Mouse (Mus musculus): ENCODE results near the gene Olfr963. TPM values are rescaled to one million over a fixed set of nuclear protein-coding genes. Genes with fewer than 3 reads are reported as not detected.
"Not testable (repeated sequence)": the region's sequence is repeated elsewhere in the genome, so short reads cannot be mapped to it uniquely, and the experiment has no call there.

Olfr963 gene
- total RNA-seq (2022): not detected

DNA sequence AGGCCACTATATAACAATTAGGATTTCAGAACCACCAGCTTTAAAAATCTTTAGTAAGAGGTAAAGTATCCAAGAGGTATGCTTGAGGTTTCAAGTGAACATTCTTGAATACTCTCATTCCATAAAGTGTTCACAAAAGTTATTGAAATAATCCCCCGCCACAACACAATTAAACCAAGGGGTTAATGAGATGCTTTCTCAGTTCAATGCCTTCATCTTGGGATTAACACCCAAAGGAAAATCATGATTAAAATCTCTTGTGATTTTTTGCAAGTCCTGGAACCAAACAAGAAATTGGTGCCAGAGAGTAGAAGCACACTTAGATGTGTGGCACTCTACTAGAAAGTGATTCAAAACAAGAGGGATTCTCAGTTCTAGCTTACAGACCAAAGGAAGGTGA is at the start of gene Olfr963:
Olfr963 (plus strand) TSS at position 301 of the 400 bp plus-strand sequence.
- no peak for DNase-seq (ENCODE audit: low spot score in 2 of 2)

DNA sequence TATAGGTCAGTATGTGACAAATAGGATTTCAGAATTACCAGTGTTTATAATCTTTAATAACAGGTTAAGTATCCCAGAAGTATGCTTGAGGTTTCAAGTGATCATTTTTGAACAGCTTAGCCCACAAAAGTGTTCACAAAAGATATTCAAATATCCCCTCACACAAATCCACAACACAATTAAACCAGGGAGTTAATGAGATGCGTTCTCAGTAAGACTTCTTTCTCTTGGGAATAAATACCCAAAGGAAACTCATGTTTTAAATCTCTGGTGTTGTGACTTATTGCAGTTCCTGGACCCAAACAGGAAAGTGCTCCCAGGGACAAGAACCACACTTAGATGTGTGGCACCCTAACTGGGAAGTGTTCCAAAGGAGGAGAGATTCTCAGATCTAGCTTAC is 45.9 kb upstream of the Olfr963 start, which contains the start of gene Olfr960:
Olfr960 (plus strand) TSS at position 301 of the 400 bp plus-strand sequence.
- DNase-seq (ENCODE audit: low spot score in 2 of 2): no peak

DNA sequence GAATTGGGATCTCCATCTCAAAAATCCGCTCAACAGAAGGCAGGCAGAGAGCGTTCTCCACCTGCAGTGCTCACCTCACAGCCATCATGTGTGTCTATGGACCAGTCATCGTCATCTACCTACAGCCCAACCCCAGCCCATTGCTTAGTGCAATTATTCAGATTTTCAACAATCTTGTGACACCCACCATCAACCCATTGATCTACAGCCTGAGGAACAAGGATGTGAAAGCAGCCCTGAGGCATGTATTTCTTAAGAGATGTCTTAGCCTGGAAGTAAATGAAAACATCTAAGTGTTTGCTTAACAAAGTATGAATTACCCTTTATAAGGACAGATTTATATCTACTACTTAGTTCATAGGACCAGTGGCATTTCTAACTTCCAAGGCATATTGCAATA is 43.2 kb upstream of the Olfr963 start:
- no peak for DNase-seq (ENCODE audit: low spot score in 2 of 2)

DNA sequence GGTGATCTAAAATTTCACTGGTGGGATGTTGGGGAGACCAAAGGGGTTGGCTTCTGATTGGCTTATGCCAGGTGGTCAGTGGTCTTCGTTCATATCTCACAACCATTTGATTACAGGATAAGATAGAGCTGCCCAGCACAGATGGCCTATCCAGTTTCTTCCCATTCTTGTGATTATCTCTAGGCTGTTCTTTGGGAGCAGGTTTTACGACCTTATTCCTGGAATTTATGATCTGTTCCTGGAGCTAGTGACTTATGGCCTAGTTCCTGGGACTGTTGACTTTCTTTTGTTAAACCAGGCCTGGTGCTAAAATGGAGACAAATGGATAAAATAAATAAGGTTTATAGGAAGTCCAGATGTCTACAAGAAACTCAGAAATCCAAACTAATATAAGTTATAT is 42.3 kb upstream of the Olfr963 start:
- DNase-seq (ENCODE audit: low spot score in 2 of 2): no peak

DNA sequence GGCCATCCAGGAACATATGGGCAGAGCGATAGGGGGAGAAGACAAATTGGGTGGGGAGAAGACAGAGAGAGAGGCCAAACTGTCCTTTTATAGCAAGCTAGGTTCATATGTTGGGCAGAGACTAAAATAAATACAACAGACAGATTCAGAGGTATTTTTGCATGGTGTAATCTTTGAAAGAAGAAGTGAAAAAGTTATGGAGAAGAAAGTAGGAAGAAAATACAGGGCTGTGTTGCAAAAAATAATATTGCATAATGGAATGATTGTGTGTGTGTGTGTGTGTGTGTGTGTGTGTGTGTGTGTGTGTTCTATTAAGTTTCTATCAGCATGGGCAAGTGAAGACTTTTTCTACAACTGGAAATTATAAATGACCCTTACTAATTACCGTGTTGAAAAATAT is 37.9 kb upstream of the Olfr963 start:
- DNase-seq (ENCODE audit: low spot score in 2 of 2): no peak

DNA sequence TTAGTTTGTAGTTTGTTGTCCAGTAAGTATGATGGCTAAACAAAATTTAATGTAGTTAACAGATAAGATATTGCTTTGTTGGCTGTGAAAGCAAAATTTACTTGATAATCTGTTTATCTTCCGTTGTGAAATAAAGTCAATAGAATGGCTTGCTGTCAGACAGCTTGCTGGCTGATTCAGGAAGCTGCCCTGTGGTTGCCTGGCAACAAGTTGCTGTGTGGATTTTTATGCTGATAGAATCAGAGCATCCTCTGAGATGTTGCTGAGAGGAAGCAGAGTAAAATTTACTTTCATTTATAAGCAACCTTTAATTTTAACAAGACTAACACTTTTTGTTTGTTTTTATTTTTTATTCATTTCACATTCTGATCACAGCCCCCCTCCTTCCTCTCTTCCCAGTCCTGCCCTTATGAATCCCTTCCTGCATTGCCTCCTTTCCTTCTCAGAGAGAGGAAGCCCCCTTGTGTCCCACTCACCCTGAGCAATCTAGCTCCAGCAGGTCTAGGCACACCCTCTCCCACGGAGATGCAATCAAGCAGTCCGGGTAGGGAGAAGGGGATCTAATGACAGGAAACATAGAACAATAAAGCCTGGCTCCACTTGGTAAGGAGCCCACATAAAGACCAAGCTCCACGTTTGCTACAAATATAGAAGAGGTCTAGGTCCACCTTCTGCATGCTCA is 33.0 kb upstream of the Olfr963 start:
- DNase-seq (ENCODE audit: low spot score in 2 of 2): peak; percentile 37 to 40

DNA sequence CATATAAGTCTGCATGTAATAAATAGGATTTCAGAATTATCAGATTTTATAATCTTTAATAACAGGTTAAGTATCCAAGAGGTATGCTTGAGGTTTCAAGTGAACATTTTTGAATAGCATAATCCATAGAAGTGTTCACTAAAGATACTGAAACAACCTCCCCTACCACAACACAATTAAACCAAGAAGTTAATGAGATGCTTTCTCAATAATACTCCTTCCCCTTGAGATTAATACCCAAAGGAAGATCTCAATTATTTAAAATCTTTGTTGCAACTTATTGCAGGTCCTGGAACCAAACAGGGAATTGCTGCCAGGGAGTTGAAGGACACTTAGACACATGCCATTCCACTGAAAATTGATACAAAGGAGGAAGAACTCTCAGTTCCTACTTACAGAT is 22.2 kb upstream of the Olfr963 start, which contains the start of gene Olfr961:
Olfr961 (plus strand) TSS at position 301 of the 400 bp plus-strand sequence.
- no peak for DNase-seq (ENCODE audit: low spot score in 2 of 2)

DNA sequence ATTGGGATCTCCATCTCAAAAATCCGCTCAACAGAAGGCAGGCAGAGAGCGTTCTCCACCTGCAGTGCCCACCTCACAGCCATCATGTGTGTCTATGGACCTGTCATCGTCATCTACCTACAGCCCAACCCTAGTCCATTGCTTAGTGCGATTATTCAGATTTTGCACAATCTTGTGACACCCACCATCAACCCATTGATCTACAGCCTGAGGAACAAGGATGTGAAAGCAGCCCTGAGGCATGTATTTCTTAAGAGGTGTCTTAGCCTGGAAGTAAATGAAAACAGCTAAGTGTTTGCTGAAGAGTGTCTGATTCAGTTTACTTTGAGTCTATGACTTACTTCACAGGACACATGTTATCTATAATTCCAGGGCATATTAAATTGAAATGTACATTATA is 19.6 kb upstream of the Olfr963 start:
- no peak for DNase-seq (ENCODE audit: low spot score in 2 of 2)

DNA sequence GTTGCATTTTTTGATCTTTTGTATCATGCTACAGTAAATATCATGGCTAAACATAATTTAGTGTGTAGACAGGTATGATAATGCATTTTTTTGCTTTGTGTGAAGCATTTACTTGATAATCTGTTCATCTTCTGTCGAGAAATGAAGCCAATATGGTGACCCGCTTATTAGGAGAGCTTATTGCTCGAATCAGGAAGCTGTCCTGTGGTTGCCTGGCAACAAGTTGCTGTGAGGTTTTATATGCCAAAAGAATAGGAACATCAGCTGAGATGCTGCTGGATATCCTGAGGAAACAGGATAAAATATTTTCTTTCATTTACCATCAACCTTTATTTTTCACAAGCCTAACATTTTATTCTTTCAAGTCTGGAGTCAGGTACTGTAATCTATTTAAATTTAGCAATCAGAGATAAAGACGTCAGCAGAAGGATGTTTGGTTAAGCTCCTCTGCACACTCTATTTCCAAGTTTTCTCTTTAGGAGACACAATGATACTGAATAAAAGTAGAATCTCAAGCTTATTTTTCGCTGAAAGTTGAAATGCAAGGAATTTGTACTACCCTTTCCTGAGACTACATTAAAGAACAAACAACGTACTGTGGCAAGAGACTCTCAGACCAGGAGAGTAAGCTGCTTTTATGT is 12.1 kb upstream of the Olfr963 start:
- DNase-seq (ENCODE audit: low spot score in 2 of 2): peak; percentile 17 to 19

DNA sequence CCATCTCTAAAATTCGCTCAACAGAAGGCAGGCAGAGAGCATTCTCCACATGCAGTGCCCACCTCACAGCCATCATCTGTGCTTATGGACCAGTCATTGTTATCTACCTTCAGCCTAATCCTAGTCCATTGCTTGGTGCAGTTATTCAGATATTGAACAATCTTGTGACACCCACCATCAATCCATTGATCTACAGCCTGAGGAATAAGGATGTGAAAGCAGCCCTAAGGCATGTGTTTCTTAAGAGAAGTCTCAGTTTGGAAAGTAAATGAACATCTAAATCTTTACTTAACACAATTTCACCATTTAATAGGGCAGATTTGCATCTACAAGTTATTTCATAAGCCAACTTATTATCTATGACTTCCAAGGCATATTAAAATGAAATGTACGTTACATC is 2.7 kb downstream of the Olfr963 start:
- DNase-seq (ENCODE audit: low spot score in 2 of 2): no peak

DNA sequence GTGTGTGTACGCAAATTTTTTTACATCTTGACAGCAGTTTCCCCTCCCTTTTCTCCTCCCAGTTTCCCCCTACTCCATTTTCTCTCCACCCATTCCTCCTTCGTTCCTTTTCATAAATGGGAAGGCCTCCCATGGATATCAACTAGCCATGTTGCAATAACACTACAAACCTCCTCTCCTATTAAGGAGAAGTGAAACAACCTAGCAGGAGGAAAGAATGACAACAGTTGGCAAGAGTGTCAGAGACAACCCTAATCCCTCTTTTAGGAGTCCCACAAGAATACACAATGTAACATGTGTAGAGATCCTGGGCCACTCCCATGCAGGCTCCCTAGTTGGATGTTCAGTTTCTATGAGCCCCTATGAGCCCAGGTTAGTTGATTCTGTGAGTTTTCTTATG is 7.8 kb downstream of the Olfr963 start:
- DNase-seq (ENCODE audit: low spot score in 2 of 2): no peak

DNA sequence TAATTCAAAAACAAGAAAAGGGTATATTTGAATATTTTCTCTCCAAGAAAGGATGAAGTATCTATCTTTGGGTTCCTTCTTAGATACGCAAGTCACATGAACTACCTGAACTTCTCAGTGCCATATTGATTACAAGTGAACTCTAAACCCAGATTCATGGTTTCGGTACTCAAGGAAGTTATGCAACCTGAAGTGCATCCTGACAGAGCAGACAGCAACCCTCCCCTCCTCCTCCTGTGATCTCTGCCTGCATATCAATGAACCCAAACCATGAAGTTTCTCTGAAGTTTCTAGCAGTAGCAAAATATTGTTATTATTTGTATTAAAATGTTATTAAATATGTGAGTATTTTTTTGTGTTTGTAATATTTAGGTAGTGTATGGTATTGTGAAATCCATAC is 11.6 kb downstream of the Olfr963 start:
- no peak for DNase-seq (ENCODE audit: low spot score in 2 of 2)

DNA sequence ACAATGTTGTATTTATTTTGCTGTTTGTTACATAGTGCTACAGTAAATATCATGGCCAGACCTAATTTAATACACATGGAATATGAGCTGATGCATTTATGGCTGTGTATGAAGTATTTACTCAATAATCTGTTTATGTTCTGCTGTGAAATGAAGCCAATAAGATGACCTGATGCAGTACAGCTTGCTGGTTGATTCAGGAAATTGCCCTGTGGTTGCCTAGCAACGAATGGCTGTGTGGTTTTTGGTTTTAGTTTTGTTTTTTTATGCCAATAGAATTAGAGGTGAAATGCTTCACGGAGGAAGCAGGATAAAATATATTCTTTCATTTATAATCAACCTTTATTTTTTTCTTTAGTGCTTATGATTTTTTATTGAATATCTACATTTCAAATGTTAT is 12.3 kb downstream of the Olfr963 start:
- peak; percentile 5 to 7 for DNase-seq (ENCODE audit: low spot score in 2 of 2)

DNA sequence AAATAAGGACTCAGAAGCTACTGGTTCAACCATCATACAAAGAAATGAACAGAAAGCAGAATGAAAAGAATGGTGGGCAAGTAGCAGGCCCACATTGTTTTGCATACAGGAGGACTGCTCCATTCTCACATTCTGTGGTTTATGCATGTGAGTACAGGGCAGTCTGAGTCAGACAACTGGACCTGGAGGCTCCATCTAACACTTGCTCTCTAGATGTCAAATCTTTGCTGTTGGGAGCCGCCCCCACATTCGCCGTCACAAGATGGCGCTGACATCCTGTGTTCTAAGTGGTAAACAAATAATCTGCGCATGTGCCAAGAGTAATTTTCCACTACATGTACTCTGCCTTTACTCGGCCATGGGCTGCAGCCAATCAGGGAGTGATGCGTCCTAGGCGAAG is 34.1 kb downstream of the Olfr963 start:
- DNase-seq (ENCODE audit: low spot score in 2 of 2): not testable (repeated sequence)

DNA sequence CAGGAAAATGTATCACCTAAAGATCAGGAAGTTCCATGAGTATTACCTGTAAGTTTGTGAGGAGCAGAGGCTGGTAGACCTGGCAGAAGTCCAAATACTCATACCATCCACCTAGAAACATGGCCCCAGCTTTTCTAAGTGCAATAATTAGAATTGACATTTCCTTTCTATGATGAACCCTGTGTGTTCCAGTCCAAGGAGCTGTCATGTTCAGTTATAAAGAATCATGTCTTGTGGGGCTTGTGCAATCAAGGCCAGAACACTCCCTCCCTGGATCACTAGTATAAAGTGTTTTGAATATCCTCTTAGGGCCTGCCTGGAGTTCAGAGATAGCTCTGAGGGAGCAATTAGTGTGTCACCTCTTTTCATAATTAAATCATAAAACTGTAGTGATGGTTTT is 40.0 kb downstream of the Olfr963 start, which contains the start of gene Olfr149:
Olfr149 (minus strand) TSS at position 101 of the 400 bp plus-strand sequence.
- no peak for DNase-seq (ENCODE audit: low spot score in 2 of 2)

DNA sequence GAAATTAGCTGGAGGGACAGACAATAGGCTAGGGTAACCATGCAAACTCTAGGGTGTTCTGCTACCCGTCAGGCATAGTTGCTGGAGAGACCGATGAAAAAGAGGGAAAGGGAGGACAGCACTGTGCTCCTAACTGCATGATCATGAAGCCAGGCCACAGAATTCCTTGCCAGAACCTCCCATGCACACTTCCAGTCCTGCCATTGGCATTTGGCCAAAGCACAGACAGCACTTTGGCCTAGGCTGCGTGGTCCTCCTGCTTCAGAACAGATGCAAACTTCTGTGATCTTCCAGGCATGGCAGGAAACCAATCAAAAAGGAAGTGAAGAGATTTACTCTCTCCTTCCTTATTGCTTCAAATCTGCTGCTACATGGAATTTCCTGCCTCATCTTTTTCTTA is 42.0 kb downstream of the Olfr963 start:
- DNase-seq (ENCODE audit: low spot score in 2 of 2): no peak

DNA sequence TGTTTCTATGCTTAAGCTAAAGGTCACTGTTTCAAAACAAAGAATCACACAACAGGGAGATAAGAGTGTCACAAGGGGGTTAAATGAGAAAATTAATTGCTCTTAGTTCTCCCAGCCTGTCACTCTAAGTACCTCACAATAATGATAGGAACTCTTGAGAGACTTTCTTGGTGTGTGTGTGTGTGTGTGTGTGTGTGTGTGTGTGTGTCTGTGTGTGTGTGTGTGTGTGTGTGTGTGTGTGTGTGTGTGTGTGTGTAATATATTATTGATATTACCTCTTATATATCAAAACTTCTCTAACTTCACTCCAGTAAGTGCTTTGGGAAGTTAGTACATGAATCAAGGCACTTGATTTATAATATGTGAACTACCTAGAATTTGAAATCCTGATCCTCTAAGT is 44.0 kb downstream of the Olfr963 start, which contains the start of gene Olfr965:
Olfr965 (plus strand) TSS at position 301 of the 400 bp plus-strand sequence.
- no peak for DNase-seq (ENCODE audit: low spot score in 2 of 2)

Other genes with a start within 250 kb of the Olfr963 start
- gene Olfr952, start 240.1 kb upstream of the Olfr963 start, total RNA-seq (2022): not detected
- gene Olfr954, start 210.5 kb upstream of the Olfr963 start, total RNA-seq (2022): not detected
- gene Olfr955, start 195.3 kb upstream of the Olfr963 start, total RNA-seq (2022): not detected
- not detected for gene Olfr44, start 173.2 kb upstream of the Olfr963 start, total RNA-seq (2022)
- under 1 TPM in 1 of 4 experiments, not detected in 3; 0.22 TPM for gene Olfr957, start 151.4 kb upstream of the Olfr963 start, total RNA-seq (2022)
- gene Olfr958, start 113.2 kb upstream of the Olfr963 start, total RNA-seq (2022): not detected
- gene Olfr959, start 91.6 kb upstream of the Olfr963 start, total RNA-seq (2022): not detected
- gene AW551984, start 62.8 kb upstream of the Olfr963 start, total RNA-seq (2022): 1 to 10 TPM; 5.4 to 8.3 (median 7.7) TPM
- not detected for gene Olfr148, start 56.5 kb upstream of the Olfr963 start, total RNA-seq (2022)
- not detected for gene Olfr960, start 45.8 kb upstream of the Olfr963 start, total RNA-seq (2022)
- not detected for gene Olfr961, start 22.1 kb upstream of the Olfr963 start, total RNA-seq (2022)
- not detected for gene Olfr149, start 39.9 kb downstream of the Olfr963 start, total RNA-seq (2022)
- not detected for gene Olfr965, start 44.1 kb downstream of the Olfr963 start, total RNA-seq (2022)
- gene Olfr150, start 63.8 kb downstream of the Olfr963 start, total RNA-seq (2022): not detected
- not detected for gene Olfr967, start 79.0 kb downstream of the Olfr963 start, total RNA-seq (2022)
- gene Olfr968, start 116.0 kb downstream of the Olfr963 start, total RNA-seq (2022): not detected
- not detected for gene Olfr969, start 123.7 kb downstream of the Olfr963 start, total RNA-seq (2022)
- gene Olfr970, start 141.7 kb downstream of the Olfr963 start, total RNA-seq (2022): not detected
- gene Olfr971, start 169.7 kb downstream of the Olfr963 start, total RNA-seq (2022): not detected
- not detected for gene Olfr972, start 199.2 kb downstream of the Olfr963 start, total RNA-seq (2022)
- gene Olfr229, start 240.1 kb downstream of the Olfr963 start, total RNA-seq (2022): not detected